In genomic region chr5:35088785-35089613, GRCm38 (mm10) we compare ENCODE assay signal across 8 mouse cellular contexts. TPM values are rescaled to one million over a fixed set of nuclear protein-coding genes. Genes with fewer than 3 reads are reported as not detected.
DNase-seq lines count a peak whose midpoint lies in the region; TF ChIP-seq lines count a peak whose summit lies in the region.
"Had no signal": no experiment of that assay in that cellular context is flagged by ENCODE, and none has a peak within 500 bp of the region (broad histone marks: within the 10 kb centered on the region; RNA-seq: fewer than 3 reads in every experiment).

No protein-coding gene starts in this region.

- H3K36me3 ChIP-seq in megakaryocyte, embryonic 14.5 days (replicated peaks; ENCODE audit: low read length), result peaks cover 43% of the 10 kb centered on the region
- H3K36me3 ChIP-seq in small intestine, adult 2 months (ENCODE audit: control insufficient read depth, insufficient read depth, low read length), result peaks cover 7% of the 10 kb centered on the region

- intact Hi-C loops in gastrocnemius, postnatal 14 days (cut with DNase I; ENCODE audit: low total_unique reads), result loop anchor here (5.0 kb wide), 1 partner anchor 37 kb away; no protein-coding TSS in a partner anchor

- peak; percentile 53 for DNase-seq in CD4-positive helper T cell, adult 2 months (ENCODE audit: low read depth, low spot score)
- peak; percentile 68 for DNase-seq in MN1 (ENCODE audit: low spot score)
- DNase-seq in cerebellum, adult 9-11 months, result peak; percentile 61
- DNase-seq in gastrocnemius, postnatal 14 days, result peak; percentile 73
- DNase-seq in layer of hippocampus, postnatal 36 days, result peak; percentile 50 to 54

- 57% methylated on average over 9 of the region's 9 CpGs for WGBS in small intestine, adult 2 months

- no peaks in the 10 kb centered on the region for H3K9me3 ChIP-seq in megakaryocyte, embryonic 14.5 days
- H3K9me3 ChIP-seq: liver, embryonic 15.5 days had no signal

- H3K4me1 ChIP-seq in megakaryocyte, embryonic 14.5 days, result peaks cover 3% of the 10 kb centered on the region; the same call in 1 of the 2 replicates
- no peaks in the 10 kb centered on the region for H3K4me1 ChIP-seq in small intestine, adult 2 months (ENCODE audit: control insufficient read depth, insufficient read depth, insufficient read length, low read length)
- H3K4me1 ChIP-seq: liver, embryonic 15.5 days had no signal

- peak overlapping the region; percentile 12 for H3K4me3 ChIP-seq in megakaryocyte, embryonic 14.5 days (replicated peaks)
- H3K4me3 ChIP-seq in small intestine, adult 2 months (ENCODE audit: low read depth, low read length), result no peak overlapping the region
- H3K4me3 ChIP-seq: liver, embryonic 15.5 days had no signal

- TF ChIP-seq CTCF in small intestine, adult 2 months (IDR thresholded peaks at IDR 0.05; ENCODE audit: extremely low read depth, insufficient read length, insufficient replicate concordance, low read depth, low read length), result peak; percentile 79; the same call in 1 of the 2 replicates

- peaks cover 33% of the 10 kb centered on the region for H3K27me3 ChIP-seq in megakaryocyte, embryonic 14.5 days (replicated peaks)
- no peaks in the 10 kb centered on the region for H3K27me3 ChIP-seq in small intestine, adult 2 months (ENCODE audit: control insufficient read depth, insufficient read depth, low read length)

- no peak for TF ChIP-seq POLR2A in small intestine, adult 2 months (IDR thresholded peaks at IDR 0.05; ENCODE audit: low read depth, low read length)

- no peak overlapping the region for H3K27ac ChIP-seq in small intestine, adult 2 months (ENCODE audit: insufficient read depth, low read depth, low read length)
- H3K27ac ChIP-seq: liver, embryonic 15.5 days had no signal

RNA-seq across cellular contexts. Expression of gene Lrpap1, which starts 16.6 kb away (rescaled TPM):
- total RNA-seq in gastrocnemius, postnatal 14 days (2021), result 10 to 100 TPM; 33.0 to 36.7 TPM
- 100 to 1,000 TPM; 150 to 152 TPM for total RNA-seq in layer of hippocampus, postnatal 36 days (2021)
- 7.7 and 48.7 TPM in 2 replicates for polyA plus RNA-seq in megakaryocyte, embryonic 14.5 days (2012; ENCODE audit: insufficient read depth, low replicate concordance)
- 15.4 and 20.8 TPM in 2 replicates for polyA plus RNA-seq in small intestine, adult 2 months (2012; rRNA removed)

RNA-seq across cellular contexts. Expression of gene Dok7, which starts 32.4 kb away (rescaled TPM):
- total RNA-seq in gastrocnemius, postnatal 14 days (2021), result 10 to 100 TPM; 30.0 to 33.3 TPM
- total RNA-seq in layer of hippocampus, postnatal 36 days (2021), result 10 to 100 TPM; 15.5 to 22.3 TPM
- polyA plus RNA-seq in megakaryocyte, embryonic 14.5 days (2012; ENCODE audit: insufficient read depth, low replicate concordance), result 1.1 and 4.5 TPM in 2 replicates
- polyA plus RNA-seq in small intestine, adult 2 months (2012; rRNA removed), result 1.1 and 2.2 TPM in 2 replicates

RNA-seq across cellular contexts. Expression of gene Hgfac, which starts 47.7 kb away (rescaled TPM):
- under 1 TPM; 0.42 to 0.45 TPM for total RNA-seq in gastrocnemius, postnatal 14 days (2021)
- 1 to 10 TPM in 1 of 2 experiments, under 1 TPM in 1; 0.65 to 1.5 TPM for total RNA-seq in layer of hippocampus, postnatal 36 days (2021)
- polyA plus RNA-seq in megakaryocyte, embryonic 14.5 days (2012; ENCODE audit: insufficient read depth, low replicate concordance), result 11.0 and 19.7 TPM in 2 replicates
- 75.0 and 118 TPM in 2 replicates for polyA plus RNA-seq in small intestine, adult 2 months (2012; rRNA removed)

Comparison
In these comparisons a context has a peak if more than half of its experiments do, and no peak if none do; other contexts are left out.
1. RNA of gene Lrpap1, which starts 16.6 kb away (total RNA-seq): 150 to 152 TPM in layer of hippocampus, postnatal 36 days; 33.0 to 36.7 TPM in gastrocnemius, postnatal 14 days; every median in the first group is over 4 times any median in the second.
2. Peak in every context shown above with its lines, with median percentiles within 50 percentile points of each other: DNase-seq.